Mouse (Mus musculus): ENCODE data around the gene Gm28047.

DNA sequence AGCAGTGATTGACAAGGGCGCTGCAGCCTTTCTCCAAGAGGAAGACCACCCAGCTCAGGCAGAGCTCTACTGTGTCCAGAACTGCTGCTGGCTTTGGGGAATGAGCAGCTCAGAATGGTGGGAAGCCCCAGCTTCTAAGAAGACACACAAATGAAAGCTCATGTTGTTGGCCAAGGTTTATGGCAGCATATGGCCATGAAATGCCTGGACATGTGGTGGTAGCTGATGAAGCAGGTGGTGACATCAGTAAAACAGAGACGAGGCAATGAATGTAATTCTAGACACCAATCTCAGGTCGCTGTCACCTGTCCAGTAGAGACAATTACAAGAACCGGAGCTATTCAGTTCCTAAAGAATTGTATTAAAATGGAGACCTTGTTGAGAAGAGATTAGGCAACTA is 80.1 kb downstream of the Gm28047 start:
- TF ChIP-seq CEBPB (IDR thresholded peaks at IDR 0.05; ENCODE audit: low read depth), result no peak
- no peak for TF ChIP-seq CTCF (IDR thresholded peaks at IDR 0.05; ENCODE audit: control insufficient read depth, insufficient read depth, insufficient read length)
- no peak for TF ChIP-seq USF1 (IDR thresholded peaks at IDR 0.05; ENCODE audit: low read depth)
- no peak for TF ChIP-seq MYOG (IDR thresholded peaks at IDR 0.05; ENCODE audit: control insufficient read depth, extremely low read depth, insufficient read length)
